Mouse (Mus musculus): Measurements from ENCODE around the gene Cutal. TPM values are rescaled to one million over a fixed set of nuclear protein-coding genes. Genes with fewer than 3 reads are reported as not detected.

Gene Cutal
- polyA plus RNA-seq, 1 experiment, result not detected

GRCm38 (mm10) chr2:34927320-34927719 lies 53.1 kb downstream of the Cutal start:
- Histone ChIP-seq H3K4me3 (replicated peaks) (no peak overlapping the region), H3K36me3 (ENCODE audit: control insufficient read depth) (no peaks in the 10 kb centered on the region), H3K9me3 (ENCODE audit: control insufficient read depth, low read length) (no peaks in the 10 kb centered on the region), H3K4me1 (ENCODE audit: control insufficient read depth) (0 out of 2 replicates have a peak, but pooled peaks cover 2% of the 10 kb centered on the region), H3K27me3 (ENCODE audit: control insufficient read depth) (no peaks in the 10 kb centered on the region)
- TF ChIP-seq GATA1 (IDR thresholded peaks at IDR 0.05; ENCODE audit: low read length) (no peak), TAL1 (IDR thresholded peaks at IDR 0.05; ENCODE audit: low read length) (no peak)

GRCm38 (mm10) chr2:34937460-34937859 lies 63.3 kb downstream of the Cutal start:
- H3K4me3 ChIP-seq (replicated peaks), result no peak overlapping the region
- H3K9me3 ChIP-seq (ENCODE audit: control insufficient read depth, low read length), result no peaks in the 10 kb centered on the region
- peaks cover 18% of the 10 kb centered on the region for H3K27me3 ChIP-seq (ENCODE audit: control insufficient read depth)
- H3K4me1 ChIP-seq (ENCODE audit: control insufficient read depth), result no peaks in the 10 kb centered on the region
- no peaks in the 10 kb centered on the region for H3K36me3 ChIP-seq (ENCODE audit: control insufficient read depth)
- no peak for TF ChIP-seq GATA1 (IDR thresholded peaks at IDR 0.05; ENCODE audit: low read length)
- no peak for TF ChIP-seq TAL1 (IDR thresholded peaks at IDR 0.05; ENCODE audit: low read length)

GRCm38 (mm10) chr2:34938269-34939208 lies 64.3 kb downstream of the Cutal start:
- peaks cover 18% of the 10 kb centered on the region for H3K27me3 ChIP-seq (ENCODE audit: control insufficient read depth)
- no peaks in the 10 kb centered on the region for H3K36me3 ChIP-seq (ENCODE audit: control insufficient read depth)
- no peaks in the 10 kb centered on the region for H3K4me1 ChIP-seq (ENCODE audit: control insufficient read depth)
- no peaks in the 10 kb centered on the region for H3K9me3 ChIP-seq (ENCODE audit: control insufficient read depth, low read length)
- no peak overlapping the region for H3K4me3 ChIP-seq (replicated peaks)
- TF ChIP-seq TAL1 (IDR thresholded peaks at IDR 0.05; ENCODE audit: low read length) (no peak), GATA1 (IDR thresholded peaks at IDR 0.05; ENCODE audit: low read length) (no peak)

GRCm38 (mm10) chr2:34940246-34940645 lies 66.0 kb downstream of the Cutal start:
- no peaks in the 10 kb centered on the region for H3K36me3 ChIP-seq (ENCODE audit: control insufficient read depth)
- H3K27me3 ChIP-seq (ENCODE audit: control insufficient read depth), result peaks cover 18% of the 10 kb centered on the region
- H3K4me3 ChIP-seq (replicated peaks), result no peak overlapping the region
- no peaks in the 10 kb centered on the region; the same call in 1 of the 2 replicates for H3K4me1 ChIP-seq (ENCODE audit: control insufficient read depth)
- TF ChIP-seq TAL1 (IDR thresholded peaks at IDR 0.05; ENCODE audit: low read length) (no peak), GATA1 (IDR thresholded peaks at IDR 0.05; ENCODE audit: low read length) (no peak)
- H3K9me3 ChIP-seq (ENCODE audit: control insufficient read depth, low read length), result no peaks in the 10 kb centered on the region

- Histone ChIP-seq H3K27me3 (ENCODE audit: control insufficient read depth) (peaks cover 18% of the 10 kb centered on the region), H3K4me3 (replicated peaks) (no peak overlapping the region), H3K4me1 (ENCODE audit: control insufficient read depth) (no peaks in the 10 kb centered on the region; the same call in 1 of the 2 replicates), H3K9me3 (ENCODE audit: control insufficient read depth, low read length) (no peaks in the 10 kb centered on the region), H3K36me3 (ENCODE audit: control insufficient read depth) (no peaks in the 10 kb centered on the region)
- TF ChIP-seq GATA1 (IDR thresholded peaks at IDR 0.05; ENCODE audit: low read length) (no peak), TAL1 (IDR thresholded peaks at IDR 0.05; ENCODE audit: low read length) (no peak)
Observed at GRCm38 (mm10) chr2:34941061-34941675, 67.0 kb downstream of the Cutal start.

Other genes starting within 250 kb of the Cutal start
- gene Gapvd1, start 119.2 kb upstream of the Cutal start, polyA plus RNA-seq (2012), result 3.0 and 5.0 TPM in 2 replicates
- 8.1 and 12.3 TPM in 2 replicates for gene Hspa5, start 102.4 kb upstream of the Cutal start, polyA plus RNA-seq (2012)
- gene Rabepk, start 74.5 kb upstream of the Cutal start, polyA plus RNA-seq (2012), result 0.81 and 1.1 TPM in 2 replicates
- 3.9 and 5.1 TPM in 2 replicates for gene Fbxw2, start 48.1 kb upstream of the Cutal start, polyA plus RNA-seq (2012)
- not detected in 2 replicates for gene Gm34653, start 41.4 kb upstream of the Cutal start, polyA plus RNA-seq (2012)
- gene Psmd5, start 572 bp downstream of the Cutal start, polyA plus RNA-seq (2012), result 0.80 and 1.2 TPM in 2 replicates
- gene Phf19, start 39.6 kb downstream of the Cutal start, polyA plus RNA-seq (2012), result 1.8 and 2.1 TPM in 2 replicates
- gene Traf1, start 87.4 kb downstream of the Cutal start, polyA plus RNA-seq (2012), result not detected in 2 replicates
- gene Hc, start 187.0 kb downstream of the Cutal start, polyA plus RNA-seq (2012), result not detected in 2 replicates
- not detected in 2 replicates for gene AI182371, start 227.1 kb downstream of the Cutal start, polyA plus RNA-seq (2012)
- 0.63 and 0.89 TPM in 2 replicates for gene Cntrl, start 235.1 kb downstream of the Cutal start, polyA plus RNA-seq (2012)

Data from erythroblast, embryonic 14.5 days (primary cell).